In genomic region chr10:11326526-11326925, GRCm38 (mm10) we compare ENCODE assay signal across 15 mouse cellular contexts. TPM values are rescaled to one million over a fixed set of nuclear protein-coding genes. Genes with fewer than 3 reads are reported as not detected.
DNase-seq lines count a peak whose midpoint lies in the region; ATAC-seq and TF ChIP-seq lines count a peak whose summit lies in the region.
"Had no signal": no experiment of that assay in that cellular context is flagged by ENCODE, and none has a peak within 500 bp of the region (broad histone marks: within the 10 kb centered on the region; RNA-seq: fewer than 3 reads in every experiment).

No protein-coding gene starts in this region.

- no peaks in the 10 kb centered on the region for H3K27me3 ChIP-seq in heart, postnatal 0 days (ENCODE audit: control insufficient read depth, insufficient read depth, low read length)
- H3K27me3 ChIP-seq in Patski, result no peaks in the 10 kb centered on the region
- H3K27me3 ChIP-seq in liver, postnatal 0 days (ENCODE audit: insufficient read depth, low read length), result no peaks in the 10 kb centered on the region
- no peaks in the 10 kb centered on the region for H3K27me3 ChIP-seq in intestine, embryonic 15.5 days (replicated peaks)
- H3K27me3 ChIP-seq: hindbrain, embryonic 15.5 days; kidney, embryonic 15.5 days; liver, embryonic 13.5 days had no signal

- H3K9ac ChIP-seq in heart, postnatal 0 days (replicated peaks; ENCODE audit: low read depth, low read length), result no peak overlapping the region
- no peak overlapping the region for H3K9ac ChIP-seq in liver, postnatal 0 days (replicated peaks)
- no peak overlapping the region for H3K9ac ChIP-seq in intestine, embryonic 15.5 days
- H3K9ac ChIP-seq: hindbrain, embryonic 15.5 days; kidney, embryonic 15.5 days; liver, embryonic 13.5 days had no signal

- peak; percentile 33 for TF ChIP-seq CTCF in heart, postnatal 0 days (IDR thresholded peaks at IDR 0.05; ENCODE audit: low read depth)
- peak; percentile 51 for TF ChIP-seq CTCF in lung, adult 2 months (IDR thresholded peaks at IDR 0.05; ENCODE audit: insufficient read depth, low read length)
- TF ChIP-seq CTCF in Patski (IDR thresholded peaks at IDR 0.05), result peak; percentile 59
- peak; percentile 59 for TF ChIP-seq CTCF in liver, postnatal 0 days (IDR thresholded peaks at IDR 0.05; ENCODE audit: low read depth)

- TF ChIP-seq POLR2A in lung, adult 2 months (IDR thresholded peaks at IDR 0.05; ENCODE audit: borderline replicate concordance, extremely low read depth, low read depth, low read length), result no peak

- POLR2A ChIA-PET in Patski (lab: Charles Lee), result interaction anchor here (0.5 kb wide), 1 partner anchor 98 kb away, joined by 4 read pairs; no protein-coding TSS in a partner anchor

- in situ Hi-C loops in Patski (cut with MboI; ENCODE audit: low pct_unique_long_range_greater_than_20kb), result no loop called here

- no peaks in the 10 kb centered on the region for H3K36me3 ChIP-seq in heart, postnatal 0 days (replicated peaks; ENCODE audit: control insufficient read depth, insufficient read depth, low read length)
- H3K36me3 ChIP-seq in liver, postnatal 0 days (replicated peaks; ENCODE audit: insufficient read depth, low read length), result no peaks in the 10 kb centered on the region
- no peaks in the 10 kb centered on the region for H3K36me3 ChIP-seq in intestine, embryonic 15.5 days
- H3K36me3 ChIP-seq: hindbrain, embryonic 15.5 days; kidney, embryonic 15.5 days; liver, embryonic 13.5 days had no signal

- WGBS in heart, postnatal 0 days, result 84% methylated on average over 3 of the region's 3 CpGs
- WGBS in lung, adult 2 months, result 92% methylated on average over 3 of the region's 3 CpGs
- 84% methylated on average over 3 of the region's 3 CpGs for WGBS in liver, postnatal 0 days (ENCODE audit: insufficient replicate concordance)
- 86% methylated on average over 3 of the region's 3 CpGs for WGBS in intestine, embryonic 15.5 days

- CTCF ChIA-PET in Patski (lab: Charles Lee), result interaction anchor here (1.1 to 3.2 kb wide), 7 partner anchors 10 to 100 kb away, joined by 3 to 13 read pairs (median 5); partner anchors contain the start of gene Epm2a

- no peak overlapping the region for H3K4me3 ChIP-seq in heart, postnatal 0 days (ENCODE audit: low read depth, low read length)
- no peak overlapping the region for H3K4me3 ChIP-seq in lung, adult 2 months (replicated peaks; ENCODE audit: extremely low read depth, low read depth, low read length)
- no peak overlapping the region for H3K4me3 ChIP-seq in liver, postnatal 0 days (ENCODE audit: low read depth, low read length)
- H3K4me3 ChIP-seq in intestine, embryonic 15.5 days (replicated peaks), result no peak overlapping the region
- H3K4me3 ChIP-seq: hindbrain, embryonic 15.5 days; kidney, embryonic 15.5 days; liver, embryonic 13.5 days had no signal

- no peak for ATAC-seq in heart, postnatal 0 days (ENCODE audit: insufficient read depth, low read depth)
- ATAC-seq in Patski, result no peak
- no peak for ATAC-seq in liver, postnatal 0 days
- no peak for ATAC-seq in intestine, embryonic 15.5 days
- ATAC-seq: activated CD4-positive, CD25-positive, alpha-beta regulatory T cell, adult 4 months had no signal

- H3K27ac ChIP-seq in heart, postnatal 0 days (ENCODE audit: low read depth), result no peak overlapping the region
- no peak overlapping the region for H3K27ac ChIP-seq in liver, postnatal 0 days (ENCODE audit: low read depth)
- H3K27ac ChIP-seq in intestine, embryonic 15.5 days, result no peak overlapping the region
- H3K27ac ChIP-seq: hindbrain, embryonic 15.5 days; kidney, embryonic 15.5 days; liver, embryonic 13.5 days had no signal

- no peaks in the 10 kb centered on the region for H3K9me3 ChIP-seq in heart, postnatal 0 days (replicated peaks; ENCODE audit: control insufficient read depth, low read length)
- no peaks in the 10 kb centered on the region for H3K9me3 ChIP-seq in liver, postnatal 0 days (ENCODE audit: low read length)
- no peaks in the 10 kb centered on the region for H3K9me3 ChIP-seq in intestine, embryonic 15.5 days
- H3K9me3 ChIP-seq: hindbrain, embryonic 15.5 days; kidney, embryonic 15.5 days; liver, embryonic 13.5 days had no signal

- no peak for TF ChIP-seq EP300 in heart, postnatal 0 days (IDR thresholded peaks at IDR 0.05; ENCODE audit: low read depth)
- TF ChIP-seq EP300 in liver, postnatal 0 days (IDR thresholded peaks at IDR 0.05; ENCODE audit: low read depth), result no peak

- DNase-seq in heart, postnatal 0 days (ENCODE audit: low spot score), result no peak
- DNase-seq in heart, adult 11 months, result no peak
- no peak for DNase-seq in lung, adult 2 months
- DNase-seq in lung, postnatal 10 days, result no peak
- no peak for DNase-seq in Patski (ENCODE audit: low read depth, low spot score)
- no peak for DNase-seq in liver, postnatal 0 days
- DNase-seq: cerebellum, postnatal 36 days; heart, postnatal 10 days; liver, embryonic 13.5 days; midbrain, embryonic 14.5 days; right cerebral cortex, postnatal 14 days had no signal

- H3K4me2 ChIP-seq in heart, postnatal 0 days (ENCODE audit: low read depth, low read length), result no peak overlapping the region
- H3K4me2 ChIP-seq in liver, postnatal 0 days (ENCODE audit: low read depth, low read length), result no peak overlapping the region
- H3K4me2 ChIP-seq in intestine, embryonic 15.5 days (replicated peaks), result no peak overlapping the region
- H3K4me2 ChIP-seq: hindbrain, embryonic 15.5 days; kidney, embryonic 15.5 days; liver, embryonic 13.5 days had no signal

- no peaks in the 10 kb centered on the region for H3K4me1 ChIP-seq in heart, postnatal 0 days (ENCODE audit: control insufficient read depth, insufficient read depth)
- H3K4me1 ChIP-seq in lung, adult 2 months (ENCODE audit: control insufficient read depth, insufficient read depth, low read length), result no peaks in the 10 kb centered on the region
- H3K4me1 ChIP-seq in liver, postnatal 0 days (ENCODE audit: insufficient read depth), result peaks cover 13% of the 10 kb centered on the region
- no peaks in the 10 kb centered on the region for H3K4me1 ChIP-seq in intestine, embryonic 15.5 days (replicated peaks)
- H3K4me1 ChIP-seq: hindbrain, embryonic 15.5 days; kidney, embryonic 15.5 days had no signal

RNA-seq across cellular contexts. Expression of gene Epm2a, which starts 16.7 kb away (rescaled TPM):
- 9.1 and 13.3 TPM in 2 replicates for total RNA-seq in heart, postnatal 0 days (2014; rRNA removed; ENCODE audit: low replicate concordance)
- polyA plus RNA-seq in heart, postnatal 0 days (2015; fragmentation: Nextera tagmentation; extraction: Ambion mirVana), result 1.1 and 1.3 TPM in 2 replicates
- polyA plus RNA-seq in lung, adult 2 months (2012; rRNA removed), result 9.1 and 10.0 TPM in 2 replicates
- polyA plus RNA-seq in Patski (2021), result 3.2 TPM
- 0.11 and 0.36 TPM in 2 replicates for polyA plus RNA-seq in liver, postnatal 0 days (2015; fragmentation: Nextera tagmentation; extraction: Ambion mirVana)
- polyA plus RNA-seq in intestine, embryonic 15.5 days (2015; fragmentation: Nextera tagmentation; extraction: Ambion mirVana), result 0.24 and 0.42 TPM in 2 replicates
- polyA plus RNA-seq: activated CD4-positive, CD25-positive, alpha-beta regulatory T cell, adult 4 months had no signal

RNA-seq across cellular contexts. Expression of gene Fbxo30, which starts 45.4 kb away (rescaled TPM):
- total RNA-seq in heart, postnatal 0 days (2014; rRNA removed; ENCODE audit: low replicate concordance), result 11.4 and 11.9 TPM in 2 replicates
- polyA plus RNA-seq in heart, postnatal 0 days (2015; fragmentation: Nextera tagmentation; extraction: Ambion mirVana), result 17.4 and 21.8 TPM in 2 replicates
- polyA plus RNA-seq in lung, adult 2 months (2012; rRNA removed), result 4.4 and 5.2 TPM in 2 replicates
- 21.3 TPM for polyA plus RNA-seq in Patski (2021)
- 19.5 TPM in 2 replicates for polyA plus RNA-seq in liver, postnatal 0 days (2015; fragmentation: Nextera tagmentation; extraction: Ambion mirVana)
- 23.2 and 27.7 TPM in 2 replicates for polyA plus RNA-seq in intestine, embryonic 15.5 days (2015; fragmentation: Nextera tagmentation; extraction: Ambion mirVana)
